Mouse (Mus musculus) kidney, adult 2 months (tissue): ENCODE results near the gene Stxbp1.

Source experiments
- CTCF ChIP-seq: fragments of 200-500 bp; conservative IDR thresholded peaks from 2 replicates; pipeline ENCODE4 v1.5.1; 2011; ENCODE audit warnings: low read depth, mild to moderate bottlenecking, control low read depth, low read length, moderate library complexity, mixed read lengths; ENCODE audit not compliant: insufficient read depth, insufficient read length
- POLR2A ChIP-seq: fragments of 200-500 bp; IDR thresholded peaks from one replicate; pipeline ENCODE4 v1.6.1; 2011; ENCODE audit warnings: low read depth, low read length, control low read depth

DNA sequence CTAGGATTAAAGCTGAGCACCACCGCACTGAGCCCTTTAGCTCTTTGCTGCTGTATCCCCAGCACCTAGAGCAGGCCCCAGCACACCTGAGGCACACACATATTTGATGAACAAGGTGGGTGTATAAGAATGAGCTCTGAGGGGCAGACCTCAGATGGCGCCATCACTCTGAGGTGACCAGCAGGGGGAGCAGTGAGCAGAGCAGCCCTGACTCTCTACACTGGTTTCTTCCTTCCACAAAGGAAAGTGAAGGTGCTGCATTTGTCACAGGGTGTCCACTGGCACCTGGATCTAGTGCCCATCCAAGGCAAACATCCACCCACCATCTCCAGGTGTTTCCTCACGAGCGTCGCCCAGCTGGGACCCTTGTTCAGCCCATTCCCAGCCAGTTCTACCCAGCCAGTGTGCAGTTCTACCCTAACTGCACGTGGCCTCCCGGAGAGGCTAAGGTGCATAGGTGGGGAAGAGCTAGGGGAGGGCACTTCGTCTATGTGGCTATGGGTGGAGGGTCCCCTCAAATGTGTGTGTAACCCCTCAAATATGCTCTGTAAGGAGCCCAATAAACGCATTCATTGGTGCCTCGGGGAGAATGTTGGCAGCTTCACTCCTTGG, 12.1 kb upstream of the Stxbp1 start:
- TF ChIP-seq POLR2A (no peak), CTCF (peak; percentile 85)
